ENCODE assay signal across 8 mouse cellular contexts in the genomic region with DNA sequence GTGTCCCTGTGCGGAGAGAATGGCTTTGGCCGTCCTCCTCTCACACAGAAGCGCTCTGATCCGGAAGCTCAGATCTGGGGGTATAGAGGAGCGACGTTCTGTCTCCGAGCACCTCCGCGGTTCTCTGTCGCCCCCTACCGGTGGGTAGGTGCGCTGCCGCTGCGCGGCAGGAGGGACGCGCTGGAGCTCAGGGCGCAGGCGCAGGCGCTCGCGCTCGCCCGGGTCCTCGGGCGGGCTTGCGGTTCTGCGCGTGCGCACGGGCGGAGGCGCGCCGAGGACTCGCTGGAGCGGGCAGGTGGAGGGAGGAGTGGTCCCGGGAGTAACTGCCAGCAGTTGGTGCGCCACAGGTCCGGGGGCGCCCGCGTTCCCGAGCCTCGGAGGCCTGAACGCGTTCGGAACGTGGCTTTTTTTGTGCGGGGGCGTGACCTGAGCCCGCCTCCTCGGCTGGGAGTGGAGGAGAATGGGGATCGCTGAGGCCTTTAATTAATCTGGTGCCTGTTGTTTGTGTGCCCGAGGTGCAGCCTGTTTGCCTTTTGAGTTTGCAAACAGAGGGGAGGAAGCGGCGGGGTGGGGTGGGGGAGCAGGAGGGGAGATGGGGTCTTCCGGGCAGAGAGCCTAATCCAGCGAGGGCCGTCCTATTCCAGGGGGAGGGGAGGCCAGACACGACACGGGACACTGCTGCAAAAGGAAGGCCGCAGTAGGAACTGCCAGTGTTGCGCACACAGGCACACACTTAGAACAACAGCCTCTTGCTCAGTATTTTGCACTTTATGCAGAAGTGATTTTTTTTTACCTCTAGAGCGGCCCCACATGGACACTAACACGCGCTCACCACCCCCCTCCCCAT. TPM values are rescaled to one million over a fixed set of nuclear protein-coding genes. Genes with fewer than 3 reads are reported as not detected.
DNase-seq lines count a peak whose midpoint lies in the region; ATAC-seq and TF ChIP-seq lines count a peak whose summit lies in the region.

Tmem106c (plus strand) TSS at position 212 of the 847 bp plus-strand sequence.

- peaks cover 5% of the 10 kb centered on the region for H3K4me1 ChIP-seq in embryonic facial prominence, embryonic 13.5 days
- no peaks in the 10 kb centered on the region for H3K4me1 ChIP-seq in heart, adult 2 months (ENCODE audit: control insufficient read depth, insufficient read depth, low read length)
- peaks cover 6% of the 10 kb centered on the region; the same call in 1 of the 2 replicates for H3K4me1 ChIP-seq in limb, embryonic 13.5 days
- peaks cover 14% of the 10 kb centered on the region for H3K4me1 ChIP-seq in midbrain, embryonic 16.5 days (ENCODE audit: control insufficient read depth, insufficient read depth, low read length)

- TF ChIP-seq POLR2A in heart, adult 2 months (IDR thresholded peaks at IDR 0.05; ENCODE audit: insufficient read depth, low read depth, low read length) = peak; percentile 82

- H3K4me3 ChIP-seq in embryonic facial prominence, embryonic 13.5 days = peak within 1 kb of the TSS; percentile 66
- H3K4me3 ChIP-seq in heart, adult 2 months = peak within 1 kb of the TSS; percentile 95
- peak within 1 kb of the TSS; percentile 63 for H3K4me3 ChIP-seq in limb, embryonic 13.5 days
- peak within 1 kb of the TSS; percentile 62 for H3K4me3 ChIP-seq in midbrain, embryonic 16.5 days (ENCODE audit: low read depth, low read length)

- WGBS in embryonic facial prominence, embryonic 13.5 days = under 1% methylated on average over 67 of the region's 67 CpGs
- under 1% methylated on average over 67 of the region's 67 CpGs for WGBS in heart, adult 2 months
- under 1% methylated on average over 65 of the region's 67 CpGs for WGBS in limb, embryonic 13.5 days
- 0% methylated on average over 67 of the region's 67 CpGs for WGBS in midbrain, embryonic 16.5 days

- peak; percentile 94 for TF ChIP-seq CTCF in heart, adult 2 months (IDR thresholded peaks at IDR 0.05)

- peak within 1 kb of the TSS; percentile 76 for H3K4me2 ChIP-seq in embryonic facial prominence, embryonic 13.5 days
- peak within 1 kb of the TSS; percentile 81 for H3K4me2 ChIP-seq in limb, embryonic 13.5 days (replicated peaks)
- peak within 1 kb of the TSS; percentile 78 for H3K4me2 ChIP-seq in midbrain, embryonic 16.5 days (ENCODE audit: low read length)

- peak; percentile 94 for ATAC-seq in embryonic facial prominence, embryonic 13.5 days (ENCODE audit: insufficient number of reproducible peaks, insufficient read depth, low FRiP score, low TSS enrichment, low read depth)
- peak; percentile 95 for ATAC-seq in limb, embryonic 13.5 days (ENCODE audit: low FRiP score, low read depth)
- ATAC-seq in midbrain, embryonic 16.5 days = peak; percentile 92

- H3K79me2 ChIP-seq in heart, adult 2 months (replicated peaks; ENCODE audit: control insufficient read depth, insufficient read depth, low read length) = no peaks in the 10 kb centered on the region

- H3K9ac ChIP-seq in embryonic facial prominence, embryonic 13.5 days = peak within 1 kb of the TSS; percentile 78
- H3K9ac ChIP-seq in heart, adult 2 months (ENCODE audit: low read depth, low read length) = peak within 1 kb of the TSS; percentile 91
- H3K9ac ChIP-seq in limb, embryonic 13.5 days = peak within 1 kb of the TSS; percentile 78
- peak within 1 kb of the TSS; percentile 77 for H3K9ac ChIP-seq in midbrain, embryonic 16.5 days (ENCODE audit: low read depth, low read length)

- H3K36me3 ChIP-seq in embryonic facial prominence, embryonic 13.5 days = 0 out of 2 replicates have a peak, but pooled peaks cover 3% of the 10 kb centered on the region
- no peaks in the 10 kb centered on the region for H3K36me3 ChIP-seq in heart, adult 2 months (ENCODE audit: control insufficient read depth, insufficient read depth, low read length)
- no peaks in the 10 kb centered on the region for H3K36me3 ChIP-seq in limb, embryonic 13.5 days
- no peaks in the 10 kb centered on the region for H3K36me3 ChIP-seq in midbrain, embryonic 16.5 days (ENCODE audit: control insufficient read depth, insufficient read depth, low read length)

- H3K27ac ChIP-seq in embryonic facial prominence, embryonic 13.5 days = peak within 1 kb of the TSS; percentile 73
- H3K27ac ChIP-seq in heart, adult 2 months = peak within 1 kb of the TSS; percentile 93
- peak within 1 kb of the TSS; percentile 24; the same call in 1 of the 2 replicates for H3K27ac ChIP-seq in limb, embryonic 13.5 days
- H3K27ac ChIP-seq in midbrain, embryonic 16.5 days (ENCODE audit: low read length) = peak within 1 kb of the TSS; percentile 83

- H3K9me3 ChIP-seq in embryonic facial prominence, embryonic 13.5 days = no peaks in the 10 kb centered on the region
- H3K9me3 ChIP-seq in limb, embryonic 13.5 days = no peaks in the 10 kb centered on the region
- H3K9me3 ChIP-seq in midbrain, embryonic 16.5 days (replicated peaks; ENCODE audit: control insufficient read depth, low read length, poor library complexity, severe bottlenecking) = no peaks in the 10 kb centered on the region

- no peaks in the 10 kb centered on the region for H3K27me3 ChIP-seq in embryonic facial prominence, embryonic 13.5 days
- no peaks in the 10 kb centered on the region for H3K27me3 ChIP-seq in heart, adult 2 months (ENCODE audit: control insufficient read depth, insufficient read depth, low read length)
- H3K27me3 ChIP-seq in limb, embryonic 13.5 days = no peaks in the 10 kb centered on the region
- H3K27me3 ChIP-seq in midbrain, embryonic 16.5 days (ENCODE audit: control insufficient read depth, insufficient read depth, low read depth, low read length) = no peaks in the 10 kb centered on the region

- TF ChIP-seq EP300 in heart, adult 2 months (IDR thresholded peaks at IDR 0.05; ENCODE audit: insufficient read depth, low read depth, low read length) = peak; percentile 52

- intact Hi-C loops in heart, adult 2 months (cut with DNase I) = loop anchor here (5.0 kb wide), 2 partner anchors 177 to 717 kb away; partner anchors contain the start of genes Amigo2 and Pced1b

- peak; percentile 93 for DNase-seq in 3134 (ENCODE audit: extremely low read depth, insufficient read length, low spot score)
- peak; percentile 92 to 95 for DNase-seq in adrenal gland, postnatal 36 days
- DNase-seq in heart, adult 2 months = peak; percentile 93 to 94
- DNase-seq in kidney, adult 8-10 months = peak; percentile 84 to 89
- peak; percentile 85 to 92 for DNase-seq in spleen, postnatal 10 days (ENCODE audit: low spot score in 2 of 2)

RNA-seq across cellular contexts. Expression of gene Tmem106c, which starts in this region (rescaled TPM):
- total RNA-seq in adrenal gland, postnatal 36 days (2021) = 10 to 100 TPM; 50.6 to 61.7 TPM
- 37.8 and 38.7 TPM in 2 replicates for polyA plus RNA-seq in embryonic facial prominence, embryonic 13.5 days (2015; fragmentation: Nextera tagmentation; extraction: Ambion mirVana)
- total RNA-seq in heart, adult 2 months (2021) = 10 to 100 TPM; 10.2 to 11.1 TPM
- 21.9 and 37.0 TPM in 2 replicates for polyA plus RNA-seq in heart, adult 2 months (2012; rRNA removed)
- polyA plus RNA-seq in limb, embryonic 13.5 days (2015; fragmentation: Nextera tagmentation; extraction: Ambion mirVana) = 35.9 and 37.9 TPM in 2 replicates
- polyA plus RNA-seq in midbrain, embryonic 16.5 days (2015; fragmentation: Nextera tagmentation; extraction: Ambion mirVana) = 52.5 and 57.2 TPM in 2 replicates

Comparison
In these comparisons a context has a peak if more than half of its experiments do, and no peak if none do; other contexts are left out.
1. Peak in every context shown above with its lines: DNase-seq, ATAC-seq, H3K4me3 ChIP-seq and H3K27ac ChIP-seq.
2. RNA of gene Tmem106c (total RNA-seq): 50.6 to 61.7 TPM in adrenal gland, postnatal 36 days; 10.2 to 11.1 TPM in heart, adult 2 months; every median in the first group is over 4 times any median in the second.
3. H3K27ac ChIP-seq: peak in every context shown above with its lines; median percentile 93 in heart, adult 2 months; 83 in midbrain, embryonic 16.5 days; 73 in embryonic facial prominence, embryonic 13.5 days; 24 in limb, embryonic 13.5 days.